Mouse (Mus musculus): ENCODE results near the gene Pm20d1.

GRCm38 (mm10) chr1:131829279-131829678 is 32.1 kb downstream of the Pm20d1 start:
- TF ChIP-seq CTCF (IDR thresholded peaks at IDR 0.05; ENCODE audit: extremely low read depth, insufficient read depth, insufficient read length, insufficient replicate concordance) = no peak
- TF ChIP-seq POLR2A (IDR thresholded peaks at IDR 0.05; ENCODE audit: low read depth, low read length) = no peak

All from spleen, adult 2 months (tissue).